Mouse (Mus musculus) olfactory bulb, adult 2 months (tissue): ENCODE measurements around the gene Mup1. TPM values are rescaled to one million over a fixed set of nuclear protein-coding genes. Genes with fewer than 3 reads are reported as not detected.
"Not testable (repeated sequence)": the region's sequence is repeated elsewhere in the genome, so short reads cannot be mapped to it uniquely, and the experiment has no call there.

Source experiments
- H3K27ac ChIP-seq: fragments of 200-500 bp; 2 replicates; pipeline ENCODE4 v1.5.1; 2012; ENCODE audit warnings: low read depth, low read length; ENCODE audit not compliant: insufficient read depth
- H3K4me1 ChIP-seq: fragments of 200-500 bp; 2 replicates; pipeline ENCODE4 v1.6.1; 2012; ENCODE audit warnings: low read length; ENCODE audit not compliant: control insufficient read depth, insufficient read depth
- H3K4me3 ChIP-seq: fragments of 200-500 bp; 2 replicates; pipeline ENCODE4 v1.5.1; 2012; ENCODE audit warnings: mild to moderate bottlenecking, low read depth, low read length, moderate library complexity; ENCODE audit not compliant: insufficient read depth
- WGBS: fragments of 180-500 bp; shearing (Covaris S2); methylation state at CpG from one replicate; pipeline ENCODE4 v1.1.7; 2018; 5-methylcytosine and 5-hydroxymethylcytosine counted together
- polyA plus RNA-seq: library from polyadenylated mRNA; stranded (reverse); fragments of >200 nt; gene quantifications from 2 replicates; pipeline ENCODE4 v1.2.4, GENCODE M21; 2012; ENCODE audit warnings: low replicate concordance; ENCODE audit not compliant: missing spikeins, insufficient read depth, insufficient read length

Gene Mup1
- polyA plus RNA-seq = not detected in 2 replicates

- H3K4me1 ChIP-seq, H3K4me3 ChIP-seq, H3K27ac ChIP-seq: not testable (repeated sequence)
- 92% methylated on average over 2 of the region's 4 CpGs for WGBS
Measured at GRCm38 (mm10) chr4:60501860-60502259, at the start of gene Mup1. Gene Mup1 (minus strand): TSS chr4:60501960.

Other genes with a start within 250 kb of the Mup1 start
- not detected in 2 replicates for gene Mup9, start 80.0 kb downstream of the Mup1 start, polyA plus RNA-seq
- gene Mup10, start 80.2 kb upstream of the Mup1 start, polyA plus RNA-seq = not detected in 2 replicates
- gene Mup11, start 160.5 kb upstream of the Mup1 start, polyA plus RNA-seq = not detected in 2 replicates
- not detected in 2 replicates for gene Mup12, start 239.4 kb upstream of the Mup1 start, polyA plus RNA-seq